Mouse (Mus musculus) heart, adult 18-20 months (tissue): ENCODE measurements around the gene Spast. TPM values are rescaled to one million over a fixed set of nuclear protein-coding genes. Genes with fewer than 3 reads are reported as not detected.
"Not testable (repeated sequence)": the region's sequence is repeated elsewhere in the genome, so short reads cannot be mapped to it uniquely, and the experiment has no call there.

Experiments used
- DNase-seq, 2 experiments: peaks; one replicate each; pipeline ENCODE4 v3.0.0; 2021 to 2022; ENCODE audit warnings: mixed read lengths in 1 of 2
- total RNA-seq, 2 experiments: library from RNA; stranded (reverse); gene quantifications; 2 replicates each; pipeline ENCODE4 v1.2.3; 2021

The Spast gene
- total RNA-seq, 2 experiments from 2014 or later: 29.9 to 32.4 TPM

- DNase-seq: not testable (repeated sequence)
Observed at GRCm38 (mm10) chr17:74327195-74327594, 11.6 kb upstream of the Spast start.

DNA sequence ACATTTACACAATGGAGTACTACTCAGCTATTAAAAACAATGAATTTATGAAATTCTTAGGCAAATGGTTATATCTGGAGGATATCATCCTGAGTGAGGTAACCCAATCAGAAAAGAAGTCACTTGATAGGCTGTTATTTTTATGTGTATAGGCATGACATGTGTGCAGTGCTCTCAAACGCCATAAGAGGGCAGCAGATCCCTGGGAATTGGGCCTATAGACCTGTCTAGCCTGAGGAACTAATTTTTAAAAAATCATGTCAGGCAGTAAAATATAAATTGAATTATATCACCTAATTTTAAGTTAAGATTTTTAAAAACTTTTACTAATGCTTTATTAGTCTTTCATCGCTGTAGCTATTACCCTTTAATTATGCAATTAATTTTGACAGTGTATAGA is 10.6 kb upstream of the Spast start:
- peak in 1 of 2 experiments; percentile 38 for DNase-seq

- DNase-seq: no peak
Observed at GRCm38 (mm10) chr17:74331049-74331676, 7.6 kb upstream of the Spast start.

GRCm38 (mm10) chr17:74338225-74338931 is 409 bp upstream of the Spast start:
- DNase-seq: peak; percentile 94 to 96

DNA sequence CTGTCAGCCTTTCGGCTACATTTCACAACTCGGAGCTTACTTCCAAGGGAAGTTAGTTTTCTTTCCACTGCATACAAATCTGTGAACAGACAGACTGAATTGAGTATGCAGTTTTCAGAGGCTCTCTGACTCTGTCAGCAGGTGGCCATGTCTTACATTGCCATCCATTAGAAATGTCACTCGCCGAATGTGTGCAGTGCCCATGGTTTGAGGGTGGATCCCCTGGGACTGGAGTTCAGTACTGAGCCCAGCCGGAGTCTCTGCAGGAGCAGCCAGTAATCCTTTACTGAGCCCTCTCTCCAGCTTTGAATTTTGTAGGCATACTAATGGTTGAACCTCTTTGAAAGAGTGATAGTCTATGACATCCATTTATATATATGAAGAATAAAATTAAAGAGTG is 2.4 kb downstream of the Spast start:
- no peak for DNase-seq

DNA sequence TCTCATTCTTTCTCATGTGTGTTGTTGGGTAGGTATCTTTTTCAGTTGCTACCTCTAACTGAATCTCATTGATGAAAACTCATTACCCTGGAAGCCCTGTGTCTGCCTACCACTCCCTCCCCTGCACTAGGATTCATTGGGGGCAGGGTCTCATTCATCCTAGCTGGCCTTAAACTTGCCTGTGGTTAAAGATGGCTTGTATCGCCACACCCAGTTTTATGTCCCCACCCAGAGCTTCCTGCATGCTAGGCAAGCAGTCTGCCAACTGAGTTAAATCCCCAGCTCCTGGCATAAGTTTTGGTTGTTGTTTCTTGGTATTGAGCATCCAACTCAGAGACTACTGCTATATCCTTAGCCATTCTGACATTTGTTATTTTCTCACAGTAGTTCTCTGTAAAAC is 24.8 kb downstream of the Spast start:
- no peak for DNase-seq

- DNase-seq: no peak
Observed at GRCm38 (mm10) chr17:74376916-74377315, 38.1 kb downstream of the Spast start.

GRCm38 (mm10) chr17:74386657-74387056 is 47.9 kb downstream of the Spast start:
- no peak for DNase-seq

- DNase-seq: no peak
Observed at GRCm38 (mm10) chr17:74389847-74390246, 51.1 kb downstream of the Spast start.

DNA sequence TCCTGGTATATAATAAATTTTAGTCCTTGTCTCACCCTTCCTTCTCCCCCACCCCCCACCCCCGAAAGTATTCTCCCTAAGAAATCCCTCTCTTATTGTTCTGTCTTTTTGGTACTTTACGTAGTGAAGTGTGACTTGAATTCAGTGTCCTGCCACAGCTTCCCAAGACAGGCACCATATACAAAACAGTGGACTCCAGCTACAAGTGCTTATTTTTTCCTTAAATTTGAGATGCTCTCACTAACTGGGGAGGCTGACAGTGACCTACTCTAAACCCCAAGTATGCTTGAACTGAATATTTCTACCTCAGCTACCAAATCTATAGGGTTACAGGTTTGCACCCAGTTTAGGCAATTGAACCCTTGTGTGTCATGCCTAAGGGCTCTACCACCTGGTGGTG is 55.6 kb downstream of the Spast start:
- DNase-seq: no peak

- DNase-seq: peak in 1 of 2 experiments; percentile 2
Observed at GRCm38 (mm10) chr17:74394855-74395254, 56.1 kb downstream of the Spast start.

DNA sequence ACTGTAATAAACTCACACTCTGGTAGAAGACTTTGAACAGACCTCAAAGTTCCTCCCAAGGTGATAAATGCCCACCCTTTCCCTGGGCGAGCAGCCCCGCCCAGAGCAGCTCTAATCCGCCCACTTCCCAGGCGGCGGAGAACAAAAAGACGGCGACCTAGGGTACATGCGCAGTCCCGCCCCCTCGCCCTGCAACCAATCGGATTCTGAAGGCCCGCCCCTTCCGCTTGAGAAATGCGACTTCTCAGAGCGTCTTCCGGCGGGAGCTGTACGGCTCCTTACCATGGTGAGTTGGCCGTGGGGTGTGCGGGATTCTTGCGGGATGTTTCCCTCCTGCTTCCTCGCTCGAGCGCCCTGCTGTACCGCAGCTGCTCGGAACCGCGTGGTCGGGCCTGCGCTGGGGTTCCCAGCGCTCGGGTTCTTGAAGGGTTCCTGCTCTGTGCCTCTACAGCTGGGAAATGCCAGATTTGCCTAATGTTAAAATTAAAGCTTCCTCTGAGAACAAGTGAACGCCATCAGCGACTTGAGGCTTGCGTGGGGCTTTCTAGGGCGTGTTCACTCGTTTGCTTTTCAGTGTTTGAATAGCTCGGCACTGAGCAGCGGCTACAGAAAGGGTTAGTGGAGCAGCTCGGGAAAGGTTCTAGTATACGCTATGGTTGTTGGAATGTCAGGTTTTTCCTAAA is 56.7 kb downstream of the Spast start, which contains the start of gene Slc30a6:
Gene Slc30a6, plus strand, starts transcription at position 226 of the 683 bp plus-strand sequence.
- peak; percentile 98 for DNase-seq

- DNase-seq: no peak
Observed at GRCm38 (mm10) chr17:74396766-74397165, 58.0 kb downstream of the Spast start.

- no peak for DNase-seq
Observed at GRCm38 (mm10) chr17:74397173-74397572, 58.4 kb downstream of the Spast start.

GRCm38 (mm10) chr17:74402486-74403222 is 63.9 kb downstream of the Spast start:
- no peak for DNase-seq

DNA sequence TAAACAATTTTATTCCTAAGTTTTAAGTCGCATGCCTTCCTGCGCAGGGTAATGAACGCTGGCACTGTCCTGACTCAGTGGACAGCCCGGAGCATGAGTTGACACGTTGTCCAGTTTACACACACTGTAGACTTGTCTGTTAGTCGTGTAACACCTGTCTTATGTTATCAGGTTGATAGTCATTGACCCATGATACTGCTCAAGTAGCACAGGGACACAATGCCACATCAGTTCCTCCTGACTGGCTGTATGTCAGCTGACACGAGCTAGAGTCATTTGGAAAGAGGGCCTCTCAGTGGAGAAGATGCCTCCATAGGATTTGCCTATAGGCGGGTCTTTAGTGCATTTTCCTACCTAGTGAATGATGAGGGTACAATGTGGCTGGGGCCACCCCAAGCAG is 67.7 kb downstream of the Spast start:
- DNase-seq: no peak

DNA sequence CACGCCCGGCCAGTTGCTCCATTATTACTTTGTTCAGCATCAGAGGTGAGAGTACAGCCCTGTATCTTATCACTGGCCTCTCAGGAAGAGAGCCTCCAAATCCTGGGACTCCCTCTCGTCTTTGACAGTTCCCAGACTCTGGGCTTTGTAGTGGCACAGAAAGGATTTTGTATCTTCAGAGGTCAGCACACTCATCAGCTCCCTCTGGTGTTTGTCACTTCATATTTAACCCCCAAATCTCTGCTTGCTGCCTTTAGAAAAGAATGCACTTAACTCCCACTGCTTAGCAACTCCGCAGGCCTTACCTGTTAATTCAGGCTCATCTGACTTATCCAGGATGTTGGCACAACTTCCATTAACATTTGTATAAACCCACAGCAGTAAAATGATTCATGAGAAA is 70.9 kb downstream of the Spast start:
- DNase-seq: no peak

DNA sequence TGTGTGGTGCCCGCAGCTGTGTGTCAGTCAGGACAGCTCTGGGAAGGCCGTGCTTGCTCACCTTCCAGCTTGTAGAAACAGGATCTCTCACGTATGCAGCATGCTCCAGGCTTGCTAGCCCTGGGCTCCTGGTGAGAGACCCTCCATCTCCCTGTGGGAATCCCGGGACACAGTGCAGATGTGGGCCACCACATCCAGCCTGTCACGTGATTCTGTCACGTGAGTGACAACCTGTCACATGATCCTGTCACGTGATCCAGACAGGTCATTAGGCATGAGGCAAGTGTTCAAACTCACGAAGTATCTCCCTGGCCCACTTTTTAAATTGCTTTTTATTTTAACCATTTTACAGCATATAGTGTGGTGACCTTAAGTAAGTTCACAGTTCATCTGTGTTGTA is 74.5 kb downstream of the Spast start:
- no peak for DNase-seq

- DNase-seq: no peak
Observed at GRCm38 (mm10) chr17:74414671-74415070, 75.9 kb downstream of the Spast start.

- no peak for DNase-seq
Observed at GRCm38 (mm10) chr17:74416841-74417360, 78.1 kb downstream of the Spast start.

DNA sequence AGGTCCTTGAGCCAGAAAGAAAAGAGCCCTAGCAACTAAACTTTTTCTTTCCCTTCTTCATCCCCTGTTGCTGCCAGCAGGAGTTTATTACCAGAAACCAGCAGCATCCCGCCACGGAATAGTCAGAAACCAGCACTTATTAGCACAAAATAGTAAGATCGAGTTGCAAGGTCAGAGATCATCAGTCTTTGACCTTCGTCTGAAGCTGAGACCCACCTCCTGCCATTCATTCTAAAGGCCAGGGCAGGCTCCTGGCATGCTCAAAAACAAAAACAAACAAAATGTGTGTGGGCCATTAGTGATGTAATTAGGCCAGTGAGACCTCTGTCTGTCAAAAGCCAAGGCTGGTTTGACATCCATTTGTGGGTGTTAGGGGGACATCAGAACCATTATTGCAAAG is 79.4 kb downstream of the Spast start:
- DNase-seq: no peak

- DNase-seq: no peak
Observed at GRCm38 (mm10) chr17:74420656-74421055, 81.9 kb downstream of the Spast start.
